Mouse (Mus musculus) hindbrain, embryonic 12.5 days (tissue): ENCODE measurements around the gene Vcl. TPM values are rescaled to one million over a fixed set of nuclear protein-coding genes. Genes with fewer than 3 reads are reported as not detected.

Experiments used
- ATAC-seq: fragments of 200-750 bp; cut with Nextera tagmentation; 2 replicates; pipeline ENCODE4 v1.8.0; 2017; ENCODE audit warnings: moderate TSS enrichment; ENCODE audit not compliant: low FRiP score
- H3K27ac ChIP-seq: fragments of 300-500 bp; sonication (generic); 2 replicates; pipeline ENCODE4 v1.5.1; 2016; ENCODE audit warnings: mild to moderate bottlenecking
- H3K27me3 ChIP-seq: fragments of 300-500 bp; sonication (generic); 2 replicates; pipeline ENCODE4 v1.6.1; 2016; ENCODE audit warnings: mild to moderate bottlenecking
- H3K36me3 ChIP-seq: fragments of 300-500 bp; sonication (generic); 2 replicates; pipeline ENCODE4 v1.6.1; 2016; ENCODE audit warnings: mild to moderate bottlenecking
- H3K4me1 ChIP-seq: fragments of 300-500 bp; sonication (generic); 2 replicates; pipeline ENCODE4 v1.6.1; 2016
- H3K4me2 ChIP-seq: fragments of 300-500 bp; sonication (generic); replicated peaks from 2 replicates; pipeline ENCODE4 v1.6.1; 2016; ENCODE audit warnings: mild to moderate bottlenecking
- H3K4me3 ChIP-seq: fragments of 300-500 bp; sonication (generic); 2 replicates; pipeline ENCODE4 v1.5.1; 2016; ENCODE audit warnings: mild to moderate bottlenecking
- H3K9ac ChIP-seq: fragments of 300-500 bp; sonication (generic); 2 replicates; pipeline ENCODE4 v1.6.1; 2016; ENCODE audit warnings: mild to moderate bottlenecking, moderate library complexity
- H3K9me3 ChIP-seq: fragments of 300-500 bp; sonication (generic); replicated peaks from 2 replicates; pipeline ENCODE4 v1.6.1; 2016; ENCODE audit warnings: mild to moderate bottlenecking
- WGBS: fragments of 180-500 bp; shearing (Covaris S2); methylation state at CpG from one replicate; pipeline ENCODE4 v1.1.7; 2016; 5-methylcytosine and 5-hydroxymethylcytosine counted together
- polyA plus RNA-seq: library from polyadenylated mRNA; unstranded; fragments of >200 nt; fragmentation: Nextera tagmentation; extraction: Ambion mirVana; gene quantifications from 2 replicates; pipeline ENCODE4 v1.2.1, GENCODE M21; 2016

Vcl gene
- polyA plus RNA-seq, 1 experiment from 2014 or later, result 39.1 TPM

DNA sequence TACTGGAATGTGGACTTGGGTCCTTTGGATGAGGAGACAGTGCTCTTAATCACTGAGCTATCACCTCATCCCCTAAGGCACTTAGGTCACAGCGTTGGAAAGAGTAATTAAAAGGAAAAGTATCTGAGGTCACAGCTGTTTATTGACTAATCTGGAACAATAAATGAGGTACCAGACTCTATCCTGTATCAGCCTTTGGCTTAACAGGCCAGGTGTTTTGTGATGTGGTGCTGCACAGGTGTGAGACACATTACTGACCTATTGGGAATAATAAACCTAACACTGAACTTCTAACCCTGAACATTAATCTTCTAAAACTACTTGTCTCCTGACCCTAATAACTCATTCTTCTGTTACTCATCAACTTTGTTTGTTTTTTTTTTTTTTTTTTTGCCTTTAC is 33.3 kb downstream of the Vcl start:
- no peak overlapping the region for H3K9ac ChIP-seq
- ATAC-seq, result no peak
- H3K27ac ChIP-seq, result no peak overlapping the region
- no peaks in the 10 kb centered on the region for H3K27me3 ChIP-seq
- peaks cover 7% of the 10 kb centered on the region; the same call in 1 of the 2 replicates for H3K4me1 ChIP-seq
- H3K9me3 ChIP-seq, result no peaks in the 10 kb centered on the region
- H3K36me3 ChIP-seq, result no peaks in the 10 kb centered on the region
- H3K4me3 ChIP-seq, result no peak overlapping the region
- whole genome bisulfite sequencing, result 85% methylated on average over 1 of the region's 1 CpGs
- no peak overlapping the region for H3K4me2 ChIP-seq

GRCm38 (mm10) chr14:20962906-20963305 is 33.7 kb downstream of the Vcl start:
- ATAC-seq, result no peak
- Histone ChIP-seq H3K27ac (no peak overlapping the region), H3K27me3 (no peaks in the 10 kb centered on the region), H3K9me3 (no peaks in the 10 kb centered on the region), H3K4me2 (no peak overlapping the region), H3K9ac (no peak overlapping the region), H3K36me3 (no peaks in the 10 kb centered on the region), H3K4me3 (no peak overlapping the region), H3K4me1 (peaks cover 9% of the 10 kb centered on the region; the same call in 1 of the 2 replicates)
- 100% methylated on average over 1 of the region's 1 CpGs for WGBS

- no peaks in the 10 kb centered on the region for H3K9me3 ChIP-seq
- 92% methylated on average over 4 of the region's 4 CpGs for WGBS
- no peaks in the 10 kb centered on the region for H3K36me3 ChIP-seq
- no peaks in the 10 kb centered on the region for H3K27me3 ChIP-seq
- H3K27ac ChIP-seq, result peak overlapping the region; percentile 52; the same call in 1 of the 2 replicates
- no peak overlapping the region for H3K4me2 ChIP-seq
- H3K4me3 ChIP-seq, result no peak overlapping the region
- peaks cover 15% of the 10 kb centered on the region for H3K4me1 ChIP-seq
- no peak for ATAC-seq
- no peak overlapping the region for H3K9ac ChIP-seq
Measured at GRCm38 (mm10) chr14:20963863-20964262, 34.7 kb downstream of the Vcl start.

GRCm38 (mm10) chr14:20964285-20964684 is 35.1 kb downstream of the Vcl start:
- no peak for ATAC-seq
- no peak overlapping the region for H3K9ac ChIP-seq
- no peak overlapping the region for H3K4me3 ChIP-seq
- no peaks in the 10 kb centered on the region for H3K9me3 ChIP-seq
- H3K27me3 ChIP-seq, result no peaks in the 10 kb centered on the region
- 0 out of 2 replicates have a peak overlapping the region, but pooled peaks have one; percentile 52 for H3K27ac ChIP-seq
- no peaks in the 10 kb centered on the region for H3K36me3 ChIP-seq
- WGBS, result 51% methylated on average over 2 of the region's 2 CpGs
- H3K4me1 ChIP-seq, result peaks cover 17% of the 10 kb centered on the region
- H3K4me2 ChIP-seq, result no peak overlapping the region

DNA sequence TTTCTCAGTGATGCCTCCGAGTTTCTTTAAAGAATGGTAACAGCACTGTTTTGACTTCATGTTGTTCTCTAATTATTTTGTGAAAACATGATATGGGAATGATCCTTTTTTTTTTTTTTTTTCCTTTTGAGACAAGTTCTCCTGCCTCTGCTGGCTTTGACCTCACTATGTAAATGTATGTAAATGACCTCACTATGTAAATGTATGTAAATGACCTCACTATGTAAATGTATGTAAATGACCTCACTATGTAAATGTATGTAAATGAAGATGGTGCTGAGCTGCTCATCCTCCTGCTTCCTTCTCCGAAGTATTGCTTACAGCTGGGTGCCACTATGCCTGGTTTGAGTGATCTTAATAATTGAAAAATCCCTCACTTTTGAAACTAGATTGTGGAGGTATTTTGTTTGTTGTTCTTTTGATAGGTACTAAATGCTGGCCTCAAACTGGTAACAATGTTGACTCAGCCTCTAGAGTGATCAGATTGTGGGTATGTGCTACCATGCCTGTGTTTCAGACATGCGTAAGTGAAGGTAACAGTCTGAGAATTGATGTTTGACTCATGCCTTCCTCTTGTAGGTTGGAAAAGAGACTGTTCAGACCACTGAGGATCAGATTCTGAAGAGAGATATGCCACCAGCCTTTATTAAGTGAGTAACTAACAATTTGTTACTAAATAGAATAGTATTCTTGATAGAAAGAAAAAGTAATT is 37.9 kb downstream of the Vcl start:
- peak; percentile 93 for ATAC-seq
- H3K27ac ChIP-seq, result peak overlapping the region; percentile 75
- no peak overlapping the region for H3K4me3 ChIP-seq
- H3K36me3 ChIP-seq, result no peaks in the 10 kb centered on the region
- no peak overlapping the region for H3K9ac ChIP-seq
- H3K9me3 ChIP-seq, result no peaks in the 10 kb centered on the region
- peaks cover 26% of the 10 kb centered on the region for H3K4me1 ChIP-seq
- H3K4me2 ChIP-seq, result no peak overlapping the region; the same call in 1 of the 2 replicates
- 63% methylated on average over 3 of the region's 3 CpGs for whole genome bisulfite sequencing
- no peaks in the 10 kb centered on the region for H3K27me3 ChIP-seq

DNA sequence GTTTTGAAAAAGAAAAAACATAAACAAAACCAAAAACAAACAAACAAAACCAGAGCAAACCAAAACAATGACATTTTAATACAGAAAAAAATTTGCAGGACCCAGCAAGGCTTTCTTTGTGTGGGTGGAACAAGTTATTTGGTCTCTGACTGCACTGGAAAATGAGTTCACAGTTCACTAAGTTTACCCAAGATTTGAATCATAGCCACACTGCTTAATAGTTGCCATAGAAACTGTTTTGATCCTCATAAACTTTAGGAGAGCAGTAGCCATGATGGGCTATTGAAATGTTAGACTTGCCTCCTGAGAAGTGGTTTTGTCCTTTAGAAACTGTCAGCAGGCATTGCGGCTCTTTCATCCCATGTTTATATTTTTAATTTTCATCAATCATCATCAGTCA is 39.9 kb downstream of the Vcl start:
- Histone ChIP-seq H3K27ac (0 out of 2 replicates have a peak overlapping the region, but pooled peaks have one; percentile 23), H3K4me3 (no peak overlapping the region), H3K27me3 (no peaks in the 10 kb centered on the region), H3K9ac (no peak overlapping the region), H3K36me3 (no peaks in the 10 kb centered on the region), H3K4me2 (no peak overlapping the region), H3K9me3 (no peaks in the 10 kb centered on the region), H3K4me1 (peaks cover 25% of the 10 kb centered on the region)
- no peak for ATAC-seq
- WGBS, result 45% methylated on average over 1 of the region's 1 CpGs

- no peak overlapping the region for H3K4me2 ChIP-seq
- H3K27me3 ChIP-seq, result no peaks in the 10 kb centered on the region
- no peak overlapping the region for H3K9ac ChIP-seq
- no peak overlapping the region for H3K27ac ChIP-seq
- H3K36me3 ChIP-seq, result no peaks in the 10 kb centered on the region
- peaks cover 22% of the 10 kb centered on the region for H3K4me1 ChIP-seq
- no peaks in the 10 kb centered on the region for H3K9me3 ChIP-seq
- H3K4me3 ChIP-seq, result no peak overlapping the region
- 49% methylated on average over 6 of the region's 6 CpGs for WGBS
- ATAC-seq, result no peak
Measured at GRCm38 (mm10) chr14:20970389-20970788, 41.2 kb downstream of the Vcl start.

- Histone ChIP-seq H3K4me3 (no peak overlapping the region), H3K4me1 (peaks cover 22% of the 10 kb centered on the region), H3K9me3 (no peaks in the 10 kb centered on the region), H3K36me3 (no peaks in the 10 kb centered on the region), H3K27me3 (no peaks in the 10 kb centered on the region), H3K4me2 (no peak overlapping the region), H3K9ac (no peak overlapping the region), H3K27ac (no peak overlapping the region)
- 83% methylated on average over 9 of the region's 9 CpGs for WGBS
- ATAC-seq, result no peak
Measured at GRCm38 (mm10) chr14:20970927-20971326, 41.7 kb downstream of the Vcl start.

GRCm38 (mm10) chr14:20973821-20974220 is 44.6 kb downstream of the Vcl start:
- no peaks in the 10 kb centered on the region for H3K36me3 ChIP-seq
- no peaks in the 10 kb centered on the region for H3K9me3 ChIP-seq
- H3K27ac ChIP-seq, result no peak overlapping the region
- H3K4me1 ChIP-seq, result peaks cover 11% of the 10 kb centered on the region; the same call in 1 of the 2 replicates
- no peak overlapping the region for H3K4me3 ChIP-seq
- H3K4me2 ChIP-seq, result no peak overlapping the region
- no peaks in the 10 kb centered on the region for H3K27me3 ChIP-seq
- no peak for ATAC-seq
- no peak overlapping the region for H3K9ac ChIP-seq

DNA sequence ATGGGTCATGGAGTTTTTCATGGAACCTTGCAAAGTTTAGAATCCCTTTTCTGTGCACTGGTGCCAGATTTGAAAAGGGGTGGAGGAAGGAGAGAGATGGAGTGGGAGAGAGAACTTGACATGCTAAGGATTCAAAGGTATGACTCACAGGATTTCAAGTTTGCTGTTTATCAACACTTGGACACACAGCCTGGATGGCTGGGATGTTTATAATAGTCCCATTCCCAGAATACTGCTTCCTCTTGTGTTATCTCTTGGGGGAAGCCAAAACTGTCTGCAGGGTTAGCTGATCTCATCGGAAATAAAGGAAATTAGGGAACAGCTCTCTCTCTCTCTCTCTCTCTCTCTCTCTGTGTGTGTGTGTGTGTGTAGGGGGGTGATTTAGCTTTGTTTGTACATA is 47.5 kb downstream of the Vcl start:
- WGBS, result 92% methylated on average over 1 of the region's 1 CpGs
- no peak for ATAC-seq
- Histone ChIP-seq H3K4me3 (no peak overlapping the region), H3K27me3 (no peaks in the 10 kb centered on the region), H3K9me3 (no peaks in the 10 kb centered on the region), H3K36me3 (no peaks in the 10 kb centered on the region), H3K9ac (no peak overlapping the region), H3K4me2 (no peak overlapping the region), H3K27ac (no peak overlapping the region), H3K4me1 (no peaks in the 10 kb centered on the region)

GRCm38 (mm10) chr14:20977726-20978125 is 48.5 kb downstream of the Vcl start:
- no peak overlapping the region for H3K4me2 ChIP-seq
- H3K27ac ChIP-seq, result no peak overlapping the region
- H3K27me3 ChIP-seq, result no peaks in the 10 kb centered on the region
- no peak overlapping the region for H3K4me3 ChIP-seq
- H3K36me3 ChIP-seq, result no peaks in the 10 kb centered on the region
- H3K4me1 ChIP-seq, result no peaks in the 10 kb centered on the region
- ATAC-seq, result no peak
- H3K9me3 ChIP-seq, result no peaks in the 10 kb centered on the region
- H3K9ac ChIP-seq, result no peak overlapping the region
- WGBS, result 74% methylated on average over 2 of the region's 2 CpGs

DNA sequence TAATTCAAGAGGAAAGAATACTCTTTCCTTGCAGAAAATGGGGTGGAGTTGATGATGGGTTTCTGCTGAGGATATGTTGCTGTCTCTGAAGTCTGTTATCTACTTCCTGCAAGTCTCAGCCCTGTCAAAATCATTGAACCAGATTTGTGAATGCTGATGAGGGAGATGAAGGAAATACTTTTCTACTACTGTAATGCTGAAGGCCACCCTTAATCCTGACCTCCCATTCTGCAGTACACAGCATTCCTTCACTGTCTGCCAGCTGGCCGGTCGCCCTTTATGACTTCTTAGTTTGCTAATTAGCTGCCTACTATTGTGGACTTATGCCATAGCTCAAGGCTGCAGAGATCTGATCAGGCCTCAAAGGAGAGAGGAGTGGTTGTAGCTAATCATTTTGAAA is 54.6 kb downstream of the Vcl start:
- no peaks in the 10 kb centered on the region for H3K27me3 ChIP-seq
- no peak overlapping the region for H3K4me3 ChIP-seq
- no peaks in the 10 kb centered on the region for H3K9me3 ChIP-seq
- 64% methylated on average over 2 of the region's 2 CpGs for WGBS
- no peak overlapping the region for H3K27ac ChIP-seq
- no peak for ATAC-seq
- peaks cover 5% of the 10 kb centered on the region; the same call in 1 of the 2 replicates for H3K36me3 ChIP-seq
- H3K4me1 ChIP-seq, result no peaks in the 10 kb centered on the region
- no peak overlapping the region for H3K4me2 ChIP-seq
- H3K9ac ChIP-seq, result no peak overlapping the region

- H3K27me3 ChIP-seq, result no peaks in the 10 kb centered on the region
- no peak overlapping the region for H3K27ac ChIP-seq
- 54% methylated on average over 3 of the region's 3 CpGs for WGBS
- no peak overlapping the region for H3K4me3 ChIP-seq
- no peaks in the 10 kb centered on the region for H3K9me3 ChIP-seq
- H3K36me3 ChIP-seq, result peaks cover 5% of the 10 kb centered on the region; the same call in 1 of the 2 replicates
- no peak overlapping the region for H3K4me2 ChIP-seq
- H3K9ac ChIP-seq, result no peak overlapping the region
- H3K4me1 ChIP-seq, result no peaks in the 10 kb centered on the region
- ATAC-seq, result no peak
Measured at GRCm38 (mm10) chr14:20985482-20985881, 56.3 kb downstream of the Vcl start.
